In the genomic region with DNA sequence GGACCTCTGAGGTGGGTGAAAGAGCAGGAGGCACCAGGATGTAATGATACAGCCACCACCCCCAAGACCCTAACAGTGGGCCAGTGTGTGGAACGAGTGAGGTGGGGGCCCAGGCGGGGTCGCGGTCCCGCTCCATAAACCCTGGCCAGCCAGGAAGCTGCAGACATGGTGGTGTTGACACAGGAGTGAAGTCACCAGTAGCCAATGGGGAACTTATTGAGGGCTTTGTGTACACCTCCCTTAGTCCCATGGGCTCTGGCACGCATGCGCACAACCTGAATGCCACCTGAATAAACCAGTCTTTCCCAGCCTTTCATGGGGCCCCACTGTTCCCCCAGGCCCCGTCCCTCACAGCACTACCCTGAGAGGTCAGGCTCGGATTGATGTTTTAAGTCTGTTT, we compare ENCODE assay signal across 9 mouse cellular contexts. TPM values are rescaled to one million over a fixed set of nuclear protein-coding genes. Genes with fewer than 3 reads are reported as not detected.
DNase-seq lines count a peak whose midpoint lies in the region; ATAC-seq lines count a peak whose summit lies in the region.
"Had no signal": no experiment of that assay in that cellular context is flagged by ENCODE, and none has a peak within 500 bp of the region (broad histone marks: within the 10 kb centered on the region; RNA-seq: fewer than 3 reads in every experiment).

No protein-coding gene starts in this region.

- intact Hi-C loops in heart, postnatal 14 days (cut with DNase I), result no loop called here

- ATAC-seq in heart, embryonic 14.5 days (ENCODE audit: insufficient number of reproducible peaks, insufficient read depth, low FRiP score, low read depth), result no peak
- 0 out of 2 replicates have a peak, but pooled peaks have one; percentile 38 for ATAC-seq in midbrain, embryonic 11.5 days (ENCODE audit: low FRiP score)
- no peak for ATAC-seq in midbrain, embryonic 16.5 days
- peak; percentile 42 for ATAC-seq in limb, embryonic 15.5 days (ENCODE audit: insufficient number of reproducible peaks, low FRiP score, low TSS enrichment, low read depth)

- peak overlapping the region; percentile 34 to 93 for H3K27ac ChIP-seq in heart, embryonic 14.5 days (replicated peaks in 1 of 2; ENCODE audit: control insufficient read depth in 1 of 2, insufficient read depth in 1 of 2, low read depth in 2 of 2, low read length in 2 of 2)
- no peak overlapping the region for H3K27ac ChIP-seq in midbrain, embryonic 11.5 days (ENCODE audit: low read depth, low read length)
- no peak overlapping the region for H3K27ac ChIP-seq in midbrain, embryonic 16.5 days (ENCODE audit: low read length)
- H3K27ac ChIP-seq in limb, embryonic 15.5 days, result peak overlapping the region; percentile 90
- H3K27ac ChIP-seq: hindbrain, embryonic 15.5 days had no signal

- no peaks in the 10 kb centered on the region for H3K27me3 ChIP-seq in heart, embryonic 14.5 days (ENCODE audit: control insufficient read depth, insufficient read depth, low read length)
- H3K27me3 ChIP-seq in midbrain, embryonic 11.5 days (ENCODE audit: control insufficient read depth, insufficient read depth, low read length), result no peaks in the 10 kb centered on the region
- no peaks in the 10 kb centered on the region for H3K27me3 ChIP-seq in midbrain, embryonic 16.5 days (ENCODE audit: control insufficient read depth, insufficient read depth, low read depth, low read length)
- no peaks in the 10 kb centered on the region for H3K27me3 ChIP-seq in limb, embryonic 15.5 days
- H3K27me3 ChIP-seq: hindbrain, embryonic 15.5 days had no signal

- peaks cover 1% of the 10 kb centered on the region; the same call in 1 of the 2 replicates for H3K36me3 ChIP-seq in heart, embryonic 14.5 days (ENCODE audit: control insufficient read depth, insufficient read depth, low read length)
- H3K36me3 ChIP-seq in midbrain, embryonic 11.5 days (ENCODE audit: control insufficient read depth, insufficient read depth, low read length), result no peaks in the 10 kb centered on the region
- H3K36me3 ChIP-seq in midbrain, embryonic 16.5 days (ENCODE audit: control insufficient read depth, insufficient read depth, low read length), result no peaks in the 10 kb centered on the region
- no peaks in the 10 kb centered on the region for H3K36me3 ChIP-seq in limb, embryonic 15.5 days
- H3K36me3 ChIP-seq: hindbrain, embryonic 15.5 days had no signal

- no peak overlapping the region for H3K9ac ChIP-seq in heart, embryonic 14.5 days (ENCODE audit: low read length)
- H3K9ac ChIP-seq in midbrain, embryonic 11.5 days (ENCODE audit: low read length), result no peak overlapping the region
- no peak overlapping the region for H3K9ac ChIP-seq in midbrain, embryonic 16.5 days (ENCODE audit: low read depth, low read length)
- no peak overlapping the region for H3K9ac ChIP-seq in limb, embryonic 15.5 days
- H3K9ac ChIP-seq: hindbrain, embryonic 15.5 days had no signal

- WGBS in heart, embryonic 14.5 days, result 71% methylated on average over 9 of the region's 9 CpGs
- WGBS in midbrain, embryonic 11.5 days, result 83% methylated on average over 9 of the region's 9 CpGs
- 92% methylated on average over 9 of the region's 9 CpGs for WGBS in midbrain, embryonic 16.5 days
- 53% methylated on average over 9 of the region's 9 CpGs for WGBS in limb, embryonic 15.5 days

- no peak for DNase-seq in heart, postnatal 14 days
- no peak for DNase-seq in midbrain, embryonic 11.5 days (ENCODE audit: low spot score, missing footprints)
- no peak for DNase-seq in adrenal gland, postnatal 4 days (ENCODE audit: low spot score in 2 of 2)
- no peak for DNase-seq in frontal cortex, postnatal 14 days (ENCODE audit: low spot score in 2 of 2)
- DNase-seq in adrenal gland, postnatal 10 days, result no peak

- no peaks in the 10 kb centered on the region for H3K9me3 ChIP-seq in heart, embryonic 14.5 days (ENCODE audit: control insufficient read depth, low read length)
- H3K9me3 ChIP-seq in midbrain, embryonic 11.5 days (ENCODE audit: control insufficient read depth, low read length), result no peaks in the 10 kb centered on the region
- no peaks in the 10 kb centered on the region for H3K9me3 ChIP-seq in midbrain, embryonic 16.5 days (replicated peaks; ENCODE audit: control insufficient read depth, low read length, poor library complexity, severe bottlenecking)
- no peaks in the 10 kb centered on the region for H3K9me3 ChIP-seq in limb, embryonic 15.5 days
- H3K9me3 ChIP-seq: hindbrain, embryonic 15.5 days had no signal

- H3K4me1 ChIP-seq in heart, embryonic 14.5 days (ENCODE audit: control insufficient read depth in 2 of 2, insufficient read depth in 2 of 2, low read length in 2 of 2), result peaks cover 69 to 84% of the 10 kb centered on the region in 2 experiments
- H3K4me1 ChIP-seq in midbrain, embryonic 11.5 days (ENCODE audit: control insufficient read depth, insufficient read depth, low read length), result peaks cover 3% of the 10 kb centered on the region; the same call in 1 of the 2 replicates
- no peaks in the 10 kb centered on the region for H3K4me1 ChIP-seq in midbrain, embryonic 16.5 days (ENCODE audit: control insufficient read depth, insufficient read depth, low read length)
- peaks cover 70% of the 10 kb centered on the region for H3K4me1 ChIP-seq in limb, embryonic 15.5 days
- H3K4me1 ChIP-seq: hindbrain, embryonic 15.5 days had no signal

- no peak overlapping the region for H3K4me2 ChIP-seq in heart, embryonic 14.5 days (ENCODE audit: low read length)
- no peak overlapping the region for H3K4me2 ChIP-seq in midbrain, embryonic 11.5 days
- no peak overlapping the region for H3K4me2 ChIP-seq in midbrain, embryonic 16.5 days (ENCODE audit: low read length)
- no peak overlapping the region for H3K4me2 ChIP-seq in limb, embryonic 15.5 days
- H3K4me2 ChIP-seq: hindbrain, embryonic 15.5 days had no signal

- H3K4me3 ChIP-seq in heart, embryonic 14.5 days (ENCODE audit: control insufficient read depth in 1 of 2, insufficient read depth in 1 of 2, low read depth in 1 of 2, low read length in 2 of 2), result no peak overlapping the region
- no peak overlapping the region for H3K4me3 ChIP-seq in midbrain, embryonic 11.5 days (ENCODE audit: low read depth, low read length)
- no peak overlapping the region for H3K4me3 ChIP-seq in midbrain, embryonic 16.5 days (ENCODE audit: low read depth, low read length)
- no peak overlapping the region for H3K4me3 ChIP-seq in limb, embryonic 15.5 days
- H3K4me3 ChIP-seq: hindbrain, embryonic 15.5 days had no signal

RNA-seq across cellular contexts. Expression of a gene that starts 38.1 kb away (rescaled TPM):
- polyA plus RNA-seq in heart, embryonic 14.5 days (2014; fragmentation: Nextera tagmentation; extraction: Ambion mirVana), result 23.5 and 23.8 TPM in 2 replicates
- total RNA-seq in heart, postnatal 14 days (2021), result 1 to 10 TPM; 2.7 to 7.4 TPM
- 13.9 and 16.6 TPM in 2 replicates for polyA plus RNA-seq in midbrain, embryonic 11.5 days (2014; fragmentation: Nextera tagmentation; extraction: Ambion mirVana)
- 15.6 and 18.6 TPM in 2 replicates for polyA plus RNA-seq in midbrain, embryonic 16.5 days (2015; fragmentation: Nextera tagmentation; extraction: Ambion mirVana)
- polyA plus RNA-seq in limb, embryonic 15.5 days (2015; fragmentation: Nextera tagmentation; extraction: Ambion mirVana), result 28.8 and 30.5 TPM in 2 replicates
- 1 to 10 TPM; 8.2 to 9.5 TPM for total RNA-seq in adrenal gland, postnatal 4 days (2021)
- 10 to 100 TPM in 1 of 2 experiments, 1 to 10 TPM in 1; 5.1 to 15.8 TPM for total RNA-seq in adrenal gland, postnatal 10 days (2021)

Comparison
In these comparisons a context has a peak if more than half of its experiments do, and no peak if none do; other contexts are left out.
1. ATAC-seq: peak in midbrain, embryonic 11.5 days (single experiment) and limb, embryonic 15.5 days (single experiment); none in heart, embryonic 14.5 days (single experiment) and midbrain, embryonic 16.5 days (single experiment).
2. H3K27ac ChIP-seq: peak in heart, embryonic 14.5 days (2 of 2) and limb, embryonic 15.5 days (single experiment); none in midbrain, embryonic 11.5 days (single experiment) and midbrain, embryonic 16.5 days (single experiment).